Mouse (Mus musculus): ENCODE measurements at regions not wholly inside any gene's neighbourhood (a gene's known extent, or its start where the extent isn't known, plus 50 kb on each side); places are given as distances from the start of the nearest gene placed in this dataset.

- no peak overlapping the region for H3K4me3 ChIP-seq (ENCODE audit: insufficient read depth in 1 of 2, low read depth in 1 of 2, low read length in 2 of 2, poor library complexity in 1 of 2, severe bottlenecking in 1 of 2)
- no peak overlapping the region for H3K27ac ChIP-seq (ENCODE audit: insufficient read depth, low read depth, low read length, poor library complexity, severe bottlenecking)
- DNase-seq (ENCODE audit: low read depth, low spot score), result no peak
- H3K9ac ChIP-seq (ENCODE audit: insufficient read depth, low read depth, low read length, poor library complexity, severe bottlenecking), result no peak overlapping the region
- in situ Hi-C loops (cut with MboI; ENCODE audit: low sequenced_read_pairs in 2 of 2, unreplicated experiment in 2 of 2), result no loop called here
- no peaks in the 10 kb centered on the region for H3K36me3 ChIP-seq (ENCODE audit: control insufficient read depth, insufficient read depth, low read length, poor library complexity, severe bottlenecking)
- H3K4me1 ChIP-seq (ENCODE audit: control insufficient read depth in 2 of 2, insufficient read depth in 2 of 2, low read length in 2 of 2, poor library complexity in 1 of 2), result peaks cover 0 to 2% of the 10 kb centered on the region in 2 experiments; a peak in 1 of 4 replicates
- H3K9me3 ChIP-seq (ENCODE audit: control insufficient read depth, insufficient read depth, low read depth, low read length), result no peaks in the 10 kb centered on the region
- TF ChIP-seq CHD2 (IDR thresholded peaks at IDR 0.05; ENCODE audit: low read depth, low read length) (no peak), ZC3H11A (IDR thresholded peaks at IDR 0.05; ENCODE audit: borderline replicate concordance, low read depth, low read length) (no peak), ZNF384 (IDR thresholded peaks at IDR 0.05; ENCODE audit: low read depth, low read length) (no peak), MAFK (IDR thresholded peaks at IDR 0.05; ENCODE audit: insufficient read depth, low read depth, low read length) (no peak), HCFC1 (IDR thresholded peaks at IDR 0.05; ENCODE audit: borderline replicate concordance, insufficient read depth, low read length) (no peak)
Observed at GRCm38 (mm10) chr8:102983220-102983909, 197.9 kb upstream of the Cdh11 start.

- no peaks in the 10 kb centered on the region for H3K36me3 ChIP-seq (ENCODE audit: control insufficient read depth, insufficient read depth, low read length, poor library complexity, severe bottlenecking)
- TF ChIP-seq CHD2 (IDR thresholded peaks at IDR 0.05; ENCODE audit: low read depth, low read length) (no peak), ZC3H11A (IDR thresholded peaks at IDR 0.05; ENCODE audit: borderline replicate concordance, low read depth, low read length) (no peak), HCFC1 (IDR thresholded peaks at IDR 0.05; ENCODE audit: borderline replicate concordance, insufficient read depth, low read length) (no peak), ZNF384 (IDR thresholded peaks at IDR 0.05; ENCODE audit: low read depth, low read length) (no peak), MAFK (IDR thresholded peaks at IDR 0.05; ENCODE audit: insufficient read depth, low read depth, low read length) (no peak)
- no peaks in the 10 kb centered on the region for H3K9me3 ChIP-seq (ENCODE audit: control insufficient read depth, insufficient read depth, low read depth, low read length)
- H3K9ac ChIP-seq (ENCODE audit: insufficient read depth, low read depth, low read length, poor library complexity, severe bottlenecking), result no peak overlapping the region
- peaks cover 0 to 2% of the 10 kb centered on the region in 2 experiments; a peak in 1 of 4 replicates for H3K4me1 ChIP-seq (ENCODE audit: control insufficient read depth in 2 of 2, insufficient read depth in 2 of 2, low read length in 2 of 2, poor library complexity in 1 of 2)
- no peak overlapping the region for H3K4me3 ChIP-seq (ENCODE audit: insufficient read depth in 1 of 2, low read depth in 1 of 2, low read length in 2 of 2, poor library complexity in 1 of 2, severe bottlenecking in 1 of 2)
- H3K27ac ChIP-seq (ENCODE audit: insufficient read depth, low read depth, low read length, poor library complexity, severe bottlenecking), result no peak overlapping the region
- in situ Hi-C loops (cut with MboI; ENCODE audit: low sequenced_read_pairs in 2 of 2, unreplicated experiment in 2 of 2), result no loop called here
- DNase-seq (ENCODE audit: low read depth, low spot score), result no peak
Observed at GRCm38 (mm10) chr8:102983910-102984225, 198.4 kb upstream of the Cdh11 start.

- no peaks in the 10 kb centered on the region for H3K9me3 ChIP-seq (ENCODE audit: control insufficient read depth, insufficient read depth, low read depth, low read length)
- in situ Hi-C loops (cut with MboI; ENCODE audit: low sequenced_read_pairs in 2 of 2, unreplicated experiment in 2 of 2), result no loop called here
- H3K4me1 ChIP-seq (ENCODE audit: control insufficient read depth in 2 of 2, insufficient read depth in 2 of 2, low read length in 2 of 2, poor library complexity in 1 of 2), result no peaks in the 10 kb centered on the region
- no peak overlapping the region for H3K4me3 ChIP-seq (ENCODE audit: insufficient read depth in 1 of 2, low read depth in 1 of 2, low read length in 2 of 2, poor library complexity in 1 of 2, severe bottlenecking in 1 of 2)
- H3K36me3 ChIP-seq (ENCODE audit: control insufficient read depth, insufficient read depth, low read length, poor library complexity, severe bottlenecking), result no peaks in the 10 kb centered on the region
- H3K27ac ChIP-seq (ENCODE audit: insufficient read depth, low read depth, low read length, poor library complexity, severe bottlenecking), result no peak overlapping the region
- H3K9ac ChIP-seq (ENCODE audit: insufficient read depth, low read depth, low read length, poor library complexity, severe bottlenecking), result no peak overlapping the region
- no peak for TF ChIP-seq MAFK (IDR thresholded peaks at IDR 0.05; ENCODE audit: insufficient read depth, low read depth, low read length)
- no peak for TF ChIP-seq CHD2 (IDR thresholded peaks at IDR 0.05; ENCODE audit: low read depth, low read length)
- no peak for TF ChIP-seq ZNF384 (IDR thresholded peaks at IDR 0.05; ENCODE audit: low read depth, low read length)
- TF ChIP-seq ZC3H11A (IDR thresholded peaks at IDR 0.05; ENCODE audit: borderline replicate concordance, low read depth, low read length), result no peak
- TF ChIP-seq HCFC1 (IDR thresholded peaks at IDR 0.05; ENCODE audit: borderline replicate concordance, insufficient read depth, low read length), result no peak
- no peak for DNase-seq (ENCODE audit: low read depth, low spot score)
Observed at GRCm38 (mm10) chr8:103007284-103007984, 222.0 kb upstream of the Cdh11 start.

- no peaks in the 10 kb centered on the region for H3K9me3 ChIP-seq (ENCODE audit: control insufficient read depth, insufficient read depth, low read depth, low read length)
- H3K4me1 ChIP-seq (ENCODE audit: control insufficient read depth in 2 of 2, insufficient read depth in 2 of 2, low read length in 2 of 2, poor library complexity in 1 of 2), result no peaks in the 10 kb centered on the region
- H3K36me3 ChIP-seq (ENCODE audit: control insufficient read depth, insufficient read depth, low read length, poor library complexity, severe bottlenecking), result no peaks in the 10 kb centered on the region
- DNase-seq (ENCODE audit: low read depth, low spot score), result no peak
- TF ChIP-seq ZNF384 (IDR thresholded peaks at IDR 0.05; ENCODE audit: low read depth, low read length) (no peak), HCFC1 (IDR thresholded peaks at IDR 0.05; ENCODE audit: borderline replicate concordance, insufficient read depth, low read length) (no peak), CHD2 (IDR thresholded peaks at IDR 0.05; ENCODE audit: low read depth, low read length) (no peak), MAFK (IDR thresholded peaks at IDR 0.05; ENCODE audit: insufficient read depth, low read depth, low read length) (no peak), ZC3H11A (IDR thresholded peaks at IDR 0.05; ENCODE audit: borderline replicate concordance, low read depth, low read length) (no peak)
- H3K4me3 ChIP-seq (ENCODE audit: insufficient read depth in 1 of 2, low read depth in 1 of 2, low read length in 2 of 2, poor library complexity in 1 of 2, severe bottlenecking in 1 of 2), result no peak overlapping the region
- no peak overlapping the region for H3K9ac ChIP-seq (ENCODE audit: insufficient read depth, low read depth, low read length, poor library complexity, severe bottlenecking)
- in situ Hi-C loops (cut with MboI; ENCODE audit: low sequenced_read_pairs in 2 of 2, unreplicated experiment in 2 of 2), result no loop called here
- no peak overlapping the region for H3K27ac ChIP-seq (ENCODE audit: insufficient read depth, low read depth, low read length, poor library complexity, severe bottlenecking)
Observed at GRCm38 (mm10) chr8:103019121-103019520, 233.7 kb upstream of the Cdh11 start.
